Mouse (Mus musculus): ENCODE measurements around the gene Optc.

Optc gene

DNA sequence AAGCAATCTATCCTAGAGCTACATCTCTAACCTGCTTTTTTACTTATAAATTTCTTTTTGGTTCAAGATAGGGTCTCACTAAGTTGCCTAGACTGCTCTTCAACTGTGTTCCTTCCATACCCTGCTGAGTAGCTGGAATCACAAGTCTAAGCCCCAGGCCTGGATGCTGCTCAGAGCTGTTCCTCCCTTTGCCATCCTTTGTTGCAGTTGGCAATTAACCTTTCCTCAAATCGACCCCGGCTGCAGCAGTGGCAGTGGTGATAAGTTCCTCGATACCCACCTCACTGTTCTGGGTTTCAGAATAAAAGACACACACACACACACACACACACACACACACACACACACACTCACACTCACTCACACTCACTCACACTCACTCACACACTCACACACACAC is 17.4 kb upstream of the Optc start:
- no peak for TF ChIP-seq GATA4 (IDR thresholded peaks at IDR 0.05; ENCODE audit: insufficient replicate concordance, low read length)

DNA sequence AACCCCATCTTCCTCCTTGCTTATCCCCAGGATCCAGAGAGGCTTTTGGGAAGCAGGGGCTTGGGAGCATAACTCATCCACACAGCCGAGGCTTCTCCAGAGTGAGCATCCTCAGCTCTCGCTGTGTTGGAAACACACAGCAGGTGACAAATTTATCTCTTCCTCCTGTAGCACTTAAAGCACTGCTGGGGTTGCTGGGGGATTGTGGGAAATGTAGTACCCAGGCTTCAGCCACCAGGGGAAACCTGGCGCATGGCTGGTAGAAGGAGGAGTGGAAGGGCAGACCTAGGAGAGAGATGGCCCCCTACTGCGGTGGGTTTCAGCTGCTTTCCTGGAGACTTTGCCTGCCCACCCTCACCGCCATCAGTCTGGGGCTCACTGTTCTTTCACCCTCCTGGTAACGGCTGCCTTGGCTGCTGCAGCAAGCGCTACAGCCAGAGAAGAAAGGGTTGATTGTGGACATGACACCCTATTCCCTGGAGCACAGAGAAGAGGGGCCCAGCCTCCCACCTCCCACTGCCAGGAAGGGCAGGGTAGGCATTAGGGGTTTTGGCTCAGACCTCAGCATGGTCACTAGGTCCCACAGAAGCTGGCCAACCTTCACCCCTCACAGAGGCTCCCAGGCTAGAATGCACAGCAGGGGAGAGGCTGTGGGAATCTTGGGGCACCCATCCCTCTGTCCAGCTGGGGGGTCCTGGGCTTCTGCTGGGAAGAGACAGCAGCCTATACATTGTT is 16.5 kb upstream of the Optc start:
- no peak for TF ChIP-seq GATA4 (IDR thresholded peaks at IDR 0.05; ENCODE audit: insufficient replicate concordance, low read length)

DNA sequence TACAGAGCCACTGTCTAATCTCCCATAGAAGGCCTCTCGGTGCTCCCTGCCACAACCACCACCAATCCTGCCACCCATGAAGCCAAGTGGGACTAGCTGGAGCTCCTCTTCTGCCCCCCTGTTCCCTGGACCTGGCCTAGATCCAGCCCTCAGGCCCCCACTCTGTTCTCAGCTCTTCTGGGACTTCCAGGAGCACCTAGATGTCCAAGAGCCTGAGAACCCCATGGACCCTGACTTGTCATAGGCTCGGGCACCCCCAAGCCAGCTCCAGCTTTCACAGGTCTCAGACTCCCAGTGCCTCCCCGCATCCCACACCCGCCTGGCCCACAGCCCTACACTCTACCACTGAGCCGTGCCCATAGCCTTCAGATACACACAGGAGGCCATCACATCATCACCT is 15.3 kb upstream of the Optc start:
- TF ChIP-seq GATA4 (IDR thresholded peaks at IDR 0.05; ENCODE audit: insufficient replicate concordance, low read length): no peak

DNA sequence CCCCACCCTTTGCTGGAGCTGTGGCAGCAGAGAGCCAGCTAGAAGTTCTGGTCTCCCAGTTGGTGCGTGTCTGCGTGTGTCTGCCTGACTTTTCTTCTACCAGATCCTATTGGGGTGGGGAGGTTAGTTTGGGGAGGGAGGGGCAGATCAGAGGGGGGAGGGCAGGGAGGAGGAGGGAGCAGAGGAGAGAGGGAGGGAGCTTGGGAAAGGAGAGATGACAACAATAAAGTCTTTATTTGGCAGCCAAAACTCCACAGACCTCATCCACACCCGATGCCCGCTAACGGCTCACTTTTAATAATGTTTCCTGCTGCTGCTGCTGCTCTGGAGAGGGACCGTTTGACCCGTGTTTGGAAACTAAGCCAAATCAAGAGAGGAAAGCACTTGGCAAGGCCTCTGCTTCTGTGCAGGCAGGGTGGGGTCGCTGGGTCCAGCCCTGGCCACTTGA is 13.5 kb upstream of the Optc start, which contains the start of gene Prelp:
Gene Prelp (minus strand): TSS at position 111 of the 448 bp plus-strand sequence.
- TF ChIP-seq GATA4 (IDR thresholded peaks at IDR 0.05; ENCODE audit: insufficient replicate concordance, low read length): no peak

DNA sequence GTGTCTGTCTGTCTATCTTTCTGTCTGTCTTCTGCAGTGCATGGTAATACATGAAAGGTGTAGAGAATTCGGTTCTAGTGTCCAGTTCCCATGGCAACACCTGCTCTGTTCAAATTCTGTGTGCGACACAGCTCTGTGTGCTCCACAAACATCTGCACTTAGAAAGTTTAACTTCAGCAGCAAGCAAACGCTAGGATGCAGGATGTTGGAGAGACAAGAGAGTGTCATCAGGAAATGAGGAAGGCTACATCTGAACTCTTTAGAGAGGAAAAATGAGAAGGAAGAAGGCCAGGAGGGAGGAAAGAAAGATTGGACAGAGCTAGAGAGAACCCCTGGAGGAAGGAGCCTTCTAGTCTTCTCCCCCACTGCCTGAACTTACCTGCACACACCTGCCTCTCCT is 13.1 kb upstream of the Optc start:
- TF ChIP-seq GATA4 (IDR thresholded peaks at IDR 0.05; ENCODE audit: insufficient replicate concordance, low read length): no peak

DNA sequence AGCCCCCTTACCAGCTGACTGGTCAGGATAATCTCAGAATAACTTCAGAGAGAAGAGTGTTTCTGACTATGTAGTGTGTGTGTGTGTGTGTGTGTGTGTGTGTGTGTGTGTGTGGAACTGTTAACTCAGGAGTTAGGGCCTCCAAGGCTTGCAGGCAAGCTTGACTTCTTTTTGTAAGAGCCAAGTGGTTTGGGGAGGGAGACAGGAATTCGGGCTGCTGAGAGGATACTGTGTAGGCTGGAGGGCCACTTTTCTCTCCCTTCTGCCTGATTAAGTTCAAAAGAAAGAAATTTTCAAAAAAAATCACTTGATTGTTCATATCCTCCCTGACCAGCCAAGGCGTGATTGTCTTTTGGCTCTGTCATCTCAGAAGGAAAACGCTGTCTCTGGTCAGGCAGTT is 12.6 kb upstream of the Optc start:
- no peak for TF ChIP-seq GATA4 (IDR thresholded peaks at IDR 0.05; ENCODE audit: insufficient replicate concordance, low read length)

DNA sequence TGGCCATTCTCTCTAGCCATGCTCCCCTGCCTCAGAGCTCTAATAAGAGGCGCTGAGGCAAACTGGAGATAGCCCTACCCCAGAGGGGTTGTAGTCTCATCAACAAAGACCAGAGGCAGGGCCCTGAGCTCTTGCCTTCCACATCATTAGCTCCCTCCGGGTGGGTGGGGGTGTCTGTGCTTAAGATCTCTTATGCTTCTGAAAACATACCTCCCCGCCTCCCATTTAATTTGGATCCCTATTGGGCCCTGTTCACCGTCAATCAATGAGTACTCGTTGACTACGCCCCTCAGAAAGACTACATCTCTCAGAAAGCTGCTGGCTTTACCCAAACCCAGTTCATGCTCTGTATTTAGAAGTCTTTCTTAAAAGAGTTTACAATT is 10.3 kb upstream of the Optc start:
- no peak for TF ChIP-seq GATA4 (IDR thresholded peaks at IDR 0.05; ENCODE audit: insufficient replicate concordance, low read length)

DNA sequence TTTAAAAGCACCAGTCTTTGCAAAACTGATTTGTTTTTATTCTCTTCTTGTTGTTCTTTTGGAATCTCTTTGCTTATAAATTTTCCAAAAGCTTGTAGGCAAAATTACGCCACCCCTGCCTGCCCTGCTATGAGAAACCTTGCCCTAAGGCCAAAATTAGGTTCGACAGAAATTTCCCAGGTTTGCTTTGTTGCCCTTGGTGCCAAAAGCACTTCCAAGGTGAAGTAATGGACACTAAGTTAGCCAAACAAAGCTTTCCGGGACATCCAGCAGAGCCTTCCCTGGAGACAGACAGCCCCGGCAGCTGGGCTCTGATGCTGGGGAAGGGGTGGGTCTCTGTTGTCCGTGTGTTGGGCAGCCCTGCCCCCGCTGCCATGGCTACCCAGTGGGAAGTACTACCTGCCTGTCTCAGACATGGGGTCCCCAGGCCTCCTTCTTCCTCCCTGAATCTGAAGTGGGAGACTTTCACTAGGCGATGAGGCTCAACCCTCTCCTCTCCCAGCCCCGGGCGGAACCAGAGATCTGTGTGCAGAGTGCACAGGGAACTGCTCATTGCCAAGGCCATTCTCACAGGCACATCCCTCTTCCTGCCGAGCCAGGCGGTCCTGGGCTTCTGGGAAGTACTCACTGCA is 9.8 kb upstream of the Optc start:
- peak; percentile 16; the same call in 1 of the 2 replicates for TF ChIP-seq GATA4 (IDR thresholded peaks at IDR 0.05; ENCODE audit: insufficient replicate concordance, low read length)

DNA sequence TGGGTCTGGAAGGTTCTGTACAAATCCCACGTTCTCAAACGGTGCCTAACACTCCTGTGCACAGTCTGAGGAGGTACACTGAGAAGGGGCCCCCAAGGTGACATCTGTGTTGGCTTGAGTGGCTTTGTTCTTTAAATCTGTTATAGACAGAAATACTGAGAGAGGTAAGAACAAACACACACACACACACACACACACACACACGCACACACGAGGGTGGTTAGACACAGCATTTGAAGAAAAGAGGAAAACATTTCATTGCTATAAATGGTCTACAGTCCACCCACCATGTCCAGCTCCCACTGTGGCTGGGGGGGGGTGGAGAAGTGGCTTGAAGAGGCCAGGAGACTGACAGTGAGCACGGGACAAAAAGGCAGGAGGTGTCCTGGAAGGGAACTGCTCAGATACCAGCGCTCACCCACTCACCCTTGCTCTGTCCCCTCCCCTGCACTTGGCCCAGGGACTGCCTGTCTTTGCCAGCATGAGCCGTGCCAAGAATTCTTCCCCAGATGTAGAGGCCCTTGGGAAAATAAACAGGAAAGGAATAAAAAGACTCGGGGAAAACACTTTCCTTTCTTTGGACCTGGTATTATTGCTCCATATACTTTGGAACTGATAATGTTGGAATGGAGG is 8.0 kb upstream of the Optc start:
- peak; percentile 77; the same call in 1 of the 2 replicates for TF ChIP-seq GATA4 (IDR thresholded peaks at IDR 0.05; ENCODE audit: insufficient replicate concordance, low read length)

DNA sequence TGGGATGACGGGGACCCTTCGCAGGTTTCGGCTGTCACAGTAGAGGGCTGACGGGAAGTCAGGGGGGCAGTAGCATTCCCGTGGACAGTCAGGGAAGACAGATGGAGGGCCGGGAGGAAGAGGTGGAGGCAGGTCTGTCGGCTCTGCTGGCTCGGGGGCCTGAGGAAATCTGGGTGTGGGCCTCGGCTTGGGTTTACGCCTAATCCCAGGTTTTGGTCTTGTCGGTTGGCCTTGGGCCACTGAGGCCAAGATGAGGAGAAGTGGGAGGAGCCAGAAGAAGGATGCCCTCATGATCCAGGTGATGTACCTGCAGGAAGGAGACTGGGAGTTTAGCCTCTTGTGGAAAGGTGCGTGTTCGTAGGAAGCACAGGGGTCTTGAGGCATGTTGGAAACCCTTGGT is 7.3 kb upstream of the Optc start:
- no peak for TF ChIP-seq GATA4 (IDR thresholded peaks at IDR 0.05; ENCODE audit: insufficient replicate concordance, low read length)

DNA sequence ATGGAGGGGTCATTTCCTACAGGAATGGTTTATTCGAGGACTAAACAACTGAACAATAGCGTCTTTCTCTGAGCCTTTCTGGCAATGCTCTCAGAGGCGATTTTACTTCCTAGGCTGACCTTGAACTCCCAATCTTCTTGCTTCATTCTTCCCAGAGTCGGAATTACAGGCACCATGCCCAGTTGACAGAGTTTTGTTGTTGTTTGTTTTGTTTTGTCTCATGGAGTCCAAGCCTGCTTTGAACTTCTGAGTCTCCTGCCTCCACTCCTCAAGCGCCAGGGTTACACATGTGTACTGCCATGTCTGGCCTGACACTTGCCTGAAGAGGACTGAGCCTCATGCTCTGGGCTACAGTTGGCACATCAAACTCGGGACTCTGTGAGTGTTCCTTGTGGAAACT is 5.2 kb upstream of the Optc start:
- no peak for TF ChIP-seq GATA4 (IDR thresholded peaks at IDR 0.05; ENCODE audit: insufficient replicate concordance, low read length)

DNA sequence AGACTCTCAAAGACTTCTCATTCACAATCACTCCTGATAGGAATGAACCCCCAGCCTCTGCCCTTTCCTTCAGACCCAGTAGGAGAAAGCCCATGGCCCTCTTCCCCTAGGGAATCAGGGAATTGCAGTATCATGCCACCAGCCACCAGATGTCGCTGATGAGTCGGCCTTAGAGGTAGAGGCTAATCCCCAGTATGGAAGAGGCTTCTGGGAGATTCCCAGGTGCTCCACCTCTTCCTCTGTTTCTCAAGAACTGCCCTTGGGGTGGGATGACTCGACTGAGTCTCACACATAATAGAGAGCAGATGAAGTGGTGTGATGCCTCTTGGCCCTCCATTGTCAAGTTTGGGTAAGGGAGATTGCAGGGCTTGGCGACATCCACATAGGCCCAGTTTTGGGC is 3.7 kb upstream of the Optc start:
- no peak for TF ChIP-seq GATA4 (IDR thresholded peaks at IDR 0.05; ENCODE audit: insufficient replicate concordance, low read length)

DNA sequence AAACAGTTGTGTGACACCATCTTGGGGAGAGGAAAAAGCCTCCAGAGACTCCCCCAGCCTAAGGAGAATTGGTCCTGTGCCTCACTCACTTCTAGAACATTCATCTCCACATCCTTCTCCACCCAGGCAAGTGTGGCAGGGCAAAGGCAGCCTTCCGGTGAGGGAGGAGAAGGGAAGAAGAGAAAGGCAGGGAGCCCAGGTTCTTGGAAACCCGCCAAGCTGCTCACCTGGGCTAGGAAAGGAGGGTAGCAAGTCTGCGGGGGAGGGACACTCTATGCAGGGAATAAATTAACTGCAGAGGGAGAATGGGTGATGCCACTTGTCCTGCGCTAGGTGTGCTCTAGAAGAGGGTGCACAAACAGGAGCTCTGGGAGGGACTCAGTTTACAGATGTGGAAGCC is 3.2 kb upstream of the Optc start:
- TF ChIP-seq GATA4 (IDR thresholded peaks at IDR 0.05; ENCODE audit: insufficient replicate concordance, low read length): no peak

DNA sequence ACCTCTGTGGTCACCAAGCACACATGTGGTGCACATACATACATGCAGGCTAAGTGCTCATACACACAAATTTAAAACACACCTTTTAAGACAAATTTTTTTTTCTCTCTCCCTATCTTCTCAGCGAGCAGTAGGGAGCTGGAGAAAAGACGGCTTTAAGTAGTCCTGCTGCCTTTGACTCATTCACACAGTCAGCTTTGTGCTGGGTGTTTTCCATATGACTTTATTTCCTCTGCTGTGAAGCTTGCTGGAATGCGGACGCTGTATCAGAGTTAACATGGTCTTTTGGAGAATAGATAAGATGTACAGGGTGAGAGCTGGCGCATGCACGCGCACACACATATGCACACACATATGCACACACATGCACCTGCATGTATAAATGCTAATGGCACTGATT is 2.3 kb upstream of the Optc start:
- TF ChIP-seq GATA4 (IDR thresholded peaks at IDR 0.05; ENCODE audit: insufficient replicate concordance, low read length): no peak

DNA sequence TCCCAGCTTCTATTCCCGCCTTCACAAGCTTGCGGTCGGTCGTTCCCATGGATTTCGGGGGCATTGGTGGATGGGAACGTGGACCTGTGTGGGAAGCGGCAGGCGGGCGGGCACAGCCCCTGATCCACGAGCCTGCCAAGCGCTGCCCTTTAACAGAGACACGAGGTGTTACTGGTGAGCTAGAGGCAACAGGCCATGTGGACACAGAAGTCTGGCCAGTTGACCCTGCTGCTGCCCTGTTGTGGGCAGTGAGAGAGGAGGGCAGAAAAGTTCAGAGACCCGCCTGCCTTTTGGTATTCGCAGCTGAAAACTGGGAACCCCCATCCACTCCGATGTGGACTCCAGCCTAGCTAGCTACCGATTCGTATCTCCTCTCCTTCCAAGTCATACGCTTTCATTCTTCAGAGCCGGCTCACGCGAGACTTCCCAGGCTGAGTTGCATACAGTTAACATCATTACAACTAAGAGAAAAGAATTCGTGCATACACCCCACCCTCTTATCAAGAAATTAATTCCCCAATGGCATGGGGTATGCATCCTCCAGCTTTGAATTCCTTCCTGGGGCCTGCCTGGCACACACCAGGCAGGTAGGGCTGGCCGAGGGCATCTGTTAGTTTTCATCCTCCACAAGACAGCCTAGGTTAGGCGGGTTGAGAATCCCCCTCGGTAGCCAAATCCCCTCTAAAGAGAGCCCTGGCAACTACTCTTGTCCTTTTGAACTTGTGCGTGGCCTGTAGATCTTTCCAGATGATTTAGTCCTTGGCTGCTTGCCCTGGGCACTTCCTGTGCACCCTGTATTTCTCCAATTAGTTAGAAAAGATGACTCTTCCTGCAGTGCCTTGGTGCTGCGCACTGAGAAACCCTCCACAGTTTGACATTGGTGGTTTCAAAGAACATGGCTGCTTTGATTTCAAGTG is 1.1 kb upstream of the Optc start:
- TF ChIP-seq GATA4 (IDR thresholded peaks at IDR 0.05; ENCODE audit: insufficient replicate concordance, low read length): no peak

All from liver, adult (tissue).